8 mouse cellular contexts compared by ENCODE assay signal in the genomic region with DNA sequence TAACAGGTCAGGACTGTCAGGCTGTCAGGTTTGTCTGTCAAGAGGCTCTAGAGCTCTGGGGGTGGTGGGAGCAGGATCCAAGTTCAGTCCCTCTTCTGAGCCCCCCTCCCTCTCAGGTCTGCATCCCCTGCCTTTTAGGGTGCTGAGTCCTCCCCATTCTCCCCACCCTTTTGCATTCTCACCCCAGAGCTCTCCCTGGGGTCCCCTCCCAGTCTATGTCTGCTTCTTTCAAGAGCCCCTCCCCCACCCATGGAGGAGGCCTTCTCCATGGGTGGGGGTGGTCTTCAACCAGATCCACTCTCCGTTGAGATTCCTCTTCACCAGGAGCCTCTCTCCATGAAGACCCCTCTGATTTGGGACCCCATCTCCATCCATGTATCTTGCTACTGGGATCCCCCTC. TPM values are rescaled to one million over a fixed set of nuclear protein-coding genes. Genes with fewer than 3 reads are reported as not detected.
A peak's percentile ranks its signal among the peaks of the same experiment; 100 is the strongest.
DNase-seq lines count a peak whose midpoint lies in the region; ATAC-seq lines count a peak whose summit lies in the region.

No protein-coding gene starts in this region.

- no peak for ATAC-seq in forebrain, embryonic 11.5 days (replicated peaks; ENCODE audit: low FRiP score)
- no peak for ATAC-seq in intestine, embryonic 16.5 days
- no peak for ATAC-seq in neural tube, embryonic 12.5 days (ENCODE audit: low FRiP score, low read depth)

- H3K9ac ChIP-seq in forebrain, embryonic 11.5 days (ENCODE audit: low read length): peak overlapping the region; percentile 97
- H3K9ac ChIP-seq in intestine, embryonic 16.5 days (ENCODE audit: low read depth, low read length): peak overlapping the region; percentile 98; the same call in 1 of the 2 replicates
- peak overlapping the region; percentile 100 for H3K9ac ChIP-seq in neural tube, embryonic 12.5 days

- peak; percentile 27 for DNase-seq in left cerebral cortex, postnatal 4 days
- no peak for DNase-seq in left cerebral cortex, postnatal 25 days (ENCODE audit: low spot score in 2 of 2)
- no peak for DNase-seq in forebrain, embryonic 11.5 days (ENCODE audit: low spot score)
- DNase-seq in frontal cortex, adult 2 months (ENCODE audit: extremely low spot score in 1 of 2, low spot score in 1 of 2): no peak
- no peak for DNase-seq in left cerebral cortex, adult 18-20 months (ENCODE audit: low spot score in 2 of 2)
- no peak for DNase-seq in layer of hippocampus, postnatal 36 days

- 29% methylated on average over 1 of the region's 1 CpGs for WGBS in forebrain, embryonic 11.5 days
- WGBS in intestine, embryonic 16.5 days: 29% methylated on average over 1 of the region's 1 CpGs
- 23% methylated on average over 1 of the region's 1 CpGs for WGBS in neural tube, embryonic 12.5 days

- intact Hi-C loops in left cerebral cortex, postnatal 4 days (cut with DNase I): loop anchor here (10.0 kb wide), 1 partner anchor 55 kb away; no protein-coding TSS in a partner anchor
- intact Hi-C loops in left cerebral cortex, postnatal 25 days (cut with DNase I): loop anchor here (5.0 kb wide), 2 partner anchors 37 to 87 kb away; a partner anchor contains a TSS

- H3K4me1 ChIP-seq in forebrain, embryonic 11.5 days (replicated peaks; ENCODE audit: control insufficient read depth, insufficient read depth, low read length): peaks cover 24% of the 10 kb centered on the region
- H3K4me1 ChIP-seq in intestine, embryonic 16.5 days (ENCODE audit: control insufficient read depth, insufficient read depth, low read length): peaks cover 34% of the 10 kb centered on the region
- H3K4me1 ChIP-seq in neural tube, embryonic 12.5 days: peaks cover 31% of the 10 kb centered on the region

- H3K4me2 ChIP-seq in forebrain, embryonic 11.5 days (ENCODE audit: low read depth, low read length, severe bottlenecking): peak overlapping the region; percentile 55; the same call in 1 of the 2 replicates
- peak overlapping the region; percentile 90 for H3K4me2 ChIP-seq in intestine, embryonic 16.5 days (ENCODE audit: low read depth, low read length)
- peak overlapping the region; percentile 75 for H3K4me2 ChIP-seq in neural tube, embryonic 12.5 days (replicated peaks)

- H3K27ac ChIP-seq in forebrain, embryonic 11.5 days (ENCODE audit: low read depth, low read length): peak overlapping the region; percentile 96
- H3K27ac ChIP-seq in intestine, embryonic 16.5 days (ENCODE audit: low read length): peak overlapping the region; percentile 98
- H3K27ac ChIP-seq in neural tube, embryonic 12.5 days: no peak overlapping the region

- H3K27me3 ChIP-seq in forebrain, embryonic 11.5 days (ENCODE audit: control insufficient read depth, insufficient read depth, low read length): no peaks in the 10 kb centered on the region
- no peaks in the 10 kb centered on the region for H3K27me3 ChIP-seq in intestine, embryonic 16.5 days (replicated peaks; ENCODE audit: control insufficient read depth, insufficient read depth, low read length)
- no peaks in the 10 kb centered on the region for H3K27me3 ChIP-seq in neural tube, embryonic 12.5 days (replicated peaks)

- no peaks in the 10 kb centered on the region for H3K36me3 ChIP-seq in forebrain, embryonic 11.5 days (ENCODE audit: control insufficient read depth, insufficient read depth, low read length)
- H3K36me3 ChIP-seq in intestine, embryonic 16.5 days (ENCODE audit: control insufficient read depth, insufficient read depth, low read length): no peaks in the 10 kb centered on the region
- H3K36me3 ChIP-seq in neural tube, embryonic 12.5 days: no peaks in the 10 kb centered on the region

- peak overlapping the region; percentile 85 for H3K4me3 ChIP-seq in forebrain, embryonic 11.5 days (ENCODE audit: low read depth, low read length)
- H3K4me3 ChIP-seq in intestine, embryonic 16.5 days (ENCODE audit: low read length): peak overlapping the region; percentile 90
- peak overlapping the region; percentile 98 for H3K4me3 ChIP-seq in neural tube, embryonic 12.5 days

- H3K9me3 ChIP-seq in forebrain, embryonic 11.5 days (ENCODE audit: control insufficient read depth, low read length): no peaks in the 10 kb centered on the region
- no peaks in the 10 kb centered on the region for H3K9me3 ChIP-seq in intestine, embryonic 16.5 days (ENCODE audit: control insufficient read depth, low read length)
- H3K9me3 ChIP-seq in neural tube, embryonic 12.5 days: no peaks in the 10 kb centered on the region

RNA-seq across cellular contexts. Expression of a gene that starts 0.7 kb away (rescaled TPM):
- 100 to 1,000 TPM; 327 to 335 TPM for total RNA-seq in left cerebral cortex, postnatal 4 days (2021)
- total RNA-seq in left cerebral cortex, postnatal 25 days (2021): 100 to 1,000 TPM; 240 TPM
- 98.0 and 102 TPM in 2 replicates for polyA plus RNA-seq in forebrain, embryonic 11.5 days (2014; fragmentation: Nextera tagmentation; extraction: Ambion mirVana)
- polyA plus RNA-seq in intestine, embryonic 16.5 days (2015; fragmentation: Nextera tagmentation; extraction: Ambion mirVana): 14.4 and 16.2 TPM in 2 replicates
- polyA plus RNA-seq in neural tube, embryonic 12.5 days (2016; fragmentation: Nextera tagmentation; extraction: Ambion mirVana): 89.7 and 106 TPM in 2 replicates
- 106 and 118 TPM in 2 replicates for polyA plus RNA-seq in frontal cortex, adult 2 months (2012; rRNA removed)
- 100 to 1,000 TPM; 259 to 266 TPM for total RNA-seq in left cerebral cortex, adult 18-20 months (2021)
- 100 to 1,000 TPM; 271 to 276 TPM for total RNA-seq in layer of hippocampus, postnatal 36 days (2021)

RNA-seq across cellular contexts. Expression of a gene that starts 54.8 kb away (rescaled TPM):
- 10 to 100 TPM; 18.1 to 18.3 TPM for total RNA-seq in left cerebral cortex, postnatal 4 days (2021)
- 10 to 100 TPM; 27.6 to 28.0 TPM for total RNA-seq in left cerebral cortex, postnatal 25 days (2021)
- 5.7 and 7.3 TPM in 2 replicates for polyA plus RNA-seq in forebrain, embryonic 11.5 days (2014; fragmentation: Nextera tagmentation; extraction: Ambion mirVana)
- polyA plus RNA-seq in intestine, embryonic 16.5 days (2015; fragmentation: Nextera tagmentation; extraction: Ambion mirVana): 4.0 and 5.0 TPM in 2 replicates
- polyA plus RNA-seq in neural tube, embryonic 12.5 days (2016; fragmentation: Nextera tagmentation; extraction: Ambion mirVana): 13.7 and 14.9 TPM in 2 replicates
- 31.8 and 34.6 TPM in 2 replicates for polyA plus RNA-seq in frontal cortex, adult 2 months (2012; rRNA removed)
- 10 to 100 TPM; 27.1 to 32.4 TPM for total RNA-seq in left cerebral cortex, adult 18-20 months (2021)
- 10 to 100 TPM; 23.2 to 24.9 TPM for total RNA-seq in layer of hippocampus, postnatal 36 days (2021)
